Mouse (Mus musculus) ovary, postnatal 10 days (tissue): Measurements from ENCODE around the gene Ptprg.
A peak's percentile ranks its signal among the peaks of the same experiment; 100 is the strongest.
"Not testable (repeated sequence)": the region's sequence is repeated elsewhere in the genome, so short reads cannot be mapped to it uniquely, and the experiment has no call there.

Source experiments
- DNase-seq: peaks from one replicate; pipeline ENCODE4 v3.0.0; 2022; ENCODE audit warnings: low spot score

Gene Ptprg

DNA sequence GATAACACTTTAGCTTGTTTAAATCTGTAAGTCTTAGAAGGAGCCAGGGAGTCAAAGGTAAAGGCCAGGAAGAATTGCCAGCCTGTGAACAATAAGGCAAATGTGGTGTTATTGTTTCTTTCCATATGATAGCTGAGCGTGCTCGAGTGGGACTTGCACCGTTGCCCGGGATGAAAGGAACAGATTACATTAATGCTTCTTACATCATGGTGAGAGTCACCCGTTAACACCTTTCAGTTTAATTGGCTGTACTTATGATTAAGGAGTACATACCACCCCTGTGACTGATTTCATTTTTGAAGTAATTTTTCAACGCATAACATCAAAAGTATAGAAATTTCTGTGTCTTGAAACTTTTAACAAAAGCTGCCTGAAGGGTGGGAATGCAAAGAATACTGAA lies 666.5 kb downstream of the Ptprg start:
- no peak for DNase-seq

DNA sequence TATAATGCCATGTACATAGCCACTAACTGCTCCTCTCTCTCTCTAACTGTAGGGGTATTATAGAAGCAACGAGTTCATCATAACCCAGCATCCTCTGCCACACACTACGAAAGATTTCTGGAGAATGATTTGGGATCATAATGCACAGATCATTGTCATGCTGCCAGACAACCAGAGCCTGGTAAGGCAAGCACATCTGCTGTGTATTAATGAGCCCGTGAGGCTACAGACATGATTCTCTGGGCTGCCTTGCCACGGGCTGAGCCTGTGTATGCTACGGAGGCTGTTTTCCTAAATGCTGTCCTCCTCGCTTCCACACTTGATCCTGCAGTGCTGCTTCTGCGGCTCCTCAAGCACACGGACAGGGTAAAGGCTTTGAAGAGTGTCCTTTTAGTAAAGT lies 667.2 kb downstream of the Ptprg start:
- DNase-seq, result no peak

DNA sequence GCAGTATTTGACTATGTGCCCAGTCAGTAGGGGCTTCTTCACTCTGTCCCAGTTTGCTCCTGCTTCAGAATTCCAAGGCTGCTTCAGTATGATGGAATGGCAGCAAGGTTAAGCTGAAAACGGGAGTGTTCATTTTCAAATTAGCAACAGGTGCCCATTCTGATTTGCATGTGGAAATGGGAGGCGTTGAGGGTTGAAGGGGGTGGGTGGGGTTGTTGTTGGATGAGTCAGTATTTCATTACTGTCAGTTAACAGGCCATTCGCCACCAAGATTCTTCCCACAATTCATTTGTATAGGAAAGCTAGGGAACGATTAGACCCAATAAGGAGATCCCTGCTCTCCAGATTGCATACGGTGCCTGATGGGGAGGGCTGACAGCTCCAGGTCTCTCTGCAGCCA lies 668.2 kb downstream of the Ptprg start:
- DNase-seq, result no peak

DNA sequence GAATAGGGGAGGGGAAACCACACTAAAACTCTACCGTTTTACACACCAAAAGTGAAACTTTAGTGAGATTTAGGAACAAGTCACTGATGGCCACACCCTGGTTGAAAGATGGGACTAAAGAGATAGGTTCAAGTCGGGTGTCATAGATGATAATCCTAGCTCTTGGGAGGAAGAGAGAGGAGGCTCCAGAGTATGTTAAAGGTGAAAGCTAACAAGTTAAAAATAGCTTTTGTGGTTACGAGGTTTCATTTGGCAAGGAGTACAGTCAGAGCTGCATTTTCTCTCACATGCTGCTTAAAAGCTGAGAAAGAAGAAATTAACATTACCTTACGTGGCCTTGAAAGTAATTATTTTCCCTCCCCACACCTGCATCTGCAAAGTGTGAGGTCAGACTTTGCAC lies 690.4 kb downstream of the Ptprg start:
- no peak for DNase-seq

DNA sequence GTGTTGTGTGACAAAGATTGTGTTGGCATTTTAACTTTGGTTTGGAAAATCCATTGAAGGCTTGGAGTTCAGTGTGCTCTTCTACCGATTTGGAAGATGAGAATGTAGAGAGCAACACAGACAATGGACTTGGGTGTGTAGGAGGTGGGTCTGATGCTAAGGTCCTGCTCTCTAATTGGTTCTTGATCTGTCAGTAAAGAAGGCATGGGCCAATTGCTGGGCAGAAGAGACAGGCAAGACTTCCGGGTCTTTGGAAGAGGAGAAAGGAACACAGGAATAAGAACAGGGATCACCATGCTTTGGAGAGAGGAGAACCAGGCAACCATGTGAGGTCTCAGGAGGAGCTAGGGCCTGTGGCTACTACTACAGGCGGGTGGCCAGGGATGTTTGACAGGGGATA lies 722.7 kb downstream of the Ptprg start:
- DNase-seq, result no peak

DNA sequence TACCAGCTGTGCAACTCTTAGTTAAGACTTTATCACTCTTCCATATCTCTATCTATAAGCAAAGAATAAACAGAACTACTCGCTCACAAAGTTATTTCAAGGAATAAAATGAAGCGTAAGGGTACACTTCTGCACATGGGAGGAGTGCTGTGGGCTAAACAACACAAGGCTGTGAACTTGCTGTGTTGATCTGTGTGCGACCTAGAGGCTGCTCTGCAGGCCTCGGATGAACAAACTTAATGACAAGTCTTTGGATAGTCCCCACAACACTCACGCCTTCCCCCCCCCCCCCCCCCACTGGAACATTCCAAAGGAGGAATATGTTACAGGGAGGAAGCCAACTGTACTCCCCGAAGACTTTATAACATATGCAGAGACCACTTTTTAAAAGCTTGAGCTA lies 730.3 kb downstream of the Ptprg start, which contains the start of gene Gm49355:
Gene Gm49355 (plus strand): TSS at position 336 of the 400 bp plus-strand sequence.
- no peak for DNase-seq

DNA sequence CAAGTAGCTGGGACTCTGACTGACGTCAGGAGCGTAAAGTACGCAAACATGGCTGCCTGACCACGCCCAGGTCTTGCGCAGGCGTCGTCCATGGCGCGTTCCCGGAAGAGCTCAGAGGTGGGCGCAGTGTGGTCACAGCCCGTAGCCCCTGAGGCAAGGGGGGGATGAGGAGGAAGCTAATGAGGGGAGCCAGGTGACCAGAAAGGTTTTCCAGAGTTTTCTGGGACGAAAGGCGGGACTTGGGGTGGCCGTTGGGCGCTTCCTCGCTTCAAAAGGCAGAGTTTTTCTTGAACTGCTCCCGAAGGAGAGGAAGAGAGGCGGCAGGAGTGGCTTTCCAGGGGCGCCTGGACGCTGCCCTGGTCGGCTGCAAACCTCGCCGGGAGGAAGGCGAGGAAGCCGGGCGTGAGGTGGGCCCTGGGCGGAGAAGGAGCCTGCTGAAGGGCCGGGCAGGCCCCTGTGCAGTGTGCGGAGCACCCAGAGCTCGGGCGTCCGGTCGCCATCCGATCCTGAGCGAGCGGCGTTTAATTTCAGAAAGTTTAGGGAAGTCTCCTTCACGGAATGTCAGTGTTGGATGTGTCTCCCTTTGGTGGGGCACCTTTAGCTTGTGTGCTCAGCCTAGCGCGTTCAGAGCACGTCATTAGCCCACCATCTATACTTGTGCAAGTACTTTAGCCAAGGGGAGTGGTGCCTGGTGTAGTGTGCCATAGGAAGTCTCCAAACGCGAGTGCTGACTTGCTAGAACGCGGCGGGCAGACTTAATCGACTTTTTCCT lies 731.0 kb downstream of the Ptprg start, which contains the start of gene 3830406C13Rik:
Gene 3830406C13Rik (plus strand): TSS at position 33 of the 772 bp plus-strand sequence.
- DNase-seq, result peak; percentile 58

DNA sequence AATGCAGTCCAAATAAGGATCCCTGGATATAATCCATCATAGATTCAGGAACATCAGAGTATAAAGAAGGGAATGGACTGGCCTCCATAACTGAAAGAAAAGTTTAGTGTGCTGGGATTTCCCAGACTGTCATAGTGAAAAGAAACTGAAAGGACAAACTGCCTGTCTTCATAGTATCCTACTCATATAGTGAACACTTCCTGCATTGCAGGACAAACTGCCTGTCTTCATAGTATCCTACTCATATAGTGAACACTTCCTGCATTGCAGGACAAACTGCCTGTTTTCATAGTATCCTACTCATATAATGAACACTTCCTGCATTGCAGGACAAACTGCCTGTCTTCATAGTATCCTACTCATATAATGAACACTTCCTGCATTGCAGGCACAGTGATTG lies 736.4 kb downstream of the Ptprg start:
- DNase-seq, result not testable (repeated sequence)
